19 mouse cellular contexts compared by ENCODE assay signal in the genomic region with DNA sequence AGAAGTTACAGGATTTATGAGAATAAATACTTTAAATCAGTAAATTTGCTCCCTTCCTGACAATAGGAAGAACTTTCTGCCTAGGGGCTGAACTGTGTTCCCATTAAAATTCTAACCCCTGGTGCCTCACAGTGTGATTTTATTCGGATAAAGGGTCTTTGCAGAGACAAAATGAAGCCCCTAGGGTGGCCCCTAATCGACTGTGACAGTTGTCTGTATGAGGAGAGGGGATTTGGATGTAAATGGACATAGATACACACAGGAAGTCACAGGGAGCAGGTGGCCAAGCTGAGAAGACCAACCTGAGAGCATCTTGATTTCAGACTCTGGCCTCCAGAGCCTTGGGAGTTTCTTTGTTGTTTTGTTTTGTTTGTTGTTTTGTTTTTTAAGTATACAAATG. TPM values are rescaled to one million over a fixed set of nuclear protein-coding genes. Genes with fewer than 3 reads are reported as not detected.
A peak's percentile ranks its signal among the peaks of the same experiment; 100 is the strongest.
DNase-seq lines count a peak whose midpoint lies in the region; ATAC-seq and TF ChIP-seq lines count a peak whose summit lies in the region.
"Had no signal": no experiment of that assay in that cellular context is flagged by ENCODE, and none has a peak within 500 bp of the region (broad histone marks: within the 10 kb centered on the region; RNA-seq: fewer than 3 reads in every experiment).

No protein-coding gene starts in this region.

- H3K36me3 ChIP-seq in hindbrain, embryonic 12.5 days: no peaks in the 10 kb centered on the region
- no peaks in the 10 kb centered on the region for H3K36me3 ChIP-seq in hindbrain, embryonic 16.5 days (ENCODE audit: control insufficient read depth, insufficient read depth, low read length)
- no peaks in the 10 kb centered on the region for H3K36me3 ChIP-seq in neural tube, embryonic 11.5 days (ENCODE audit: control insufficient read depth, insufficient read depth, low read length)
- H3K36me3 ChIP-seq: heart, embryonic 10.5 days; heart, embryonic 13.5 days; intestine, embryonic 15.5 days had no signal

- no peak overlapping the region for H3K4me3 ChIP-seq in gastrocnemius, adult 2 months
- no peak overlapping the region for H3K4me3 ChIP-seq in hindbrain, embryonic 12.5 days
- H3K4me3 ChIP-seq in hindbrain, embryonic 16.5 days (ENCODE audit: low read length): no peak overlapping the region
- H3K4me3 ChIP-seq in neural tube, embryonic 11.5 days (ENCODE audit: low read depth, low read length): no peak overlapping the region
- H3K4me3 ChIP-seq: forebrain, embryonic 10.5 days; heart, adult 2 months; heart, embryonic 10.5 days; heart, embryonic 13.5 days; intestine, embryonic 15.5 days had no signal

- peak; percentile 38; the same call in 1 of the 2 replicates for ATAC-seq in hindbrain, embryonic 12.5 days (ENCODE audit: low FRiP score)
- ATAC-seq in hindbrain, embryonic 16.5 days: no peak
- ATAC-seq in neural tube, embryonic 11.5 days (ENCODE audit: insufficient read depth, low FRiP score, low TSS enrichment): no peak
- no peak for ATAC-seq in CD4-positive, CD25-positive, alpha-beta regulatory T cell, adult 4 months
- ATAC-seq: forebrain, embryonic 14.5 days; intestine, embryonic 15.5 days had no signal

- WGBS in hindbrain, embryonic 12.5 days: 25% methylated on average over 2 of the region's 2 CpGs
- WGBS in hindbrain, embryonic 16.5 days: 7% methylated on average over 2 of the region's 2 CpGs
- WGBS in neural tube, embryonic 11.5 days: 33% methylated on average over 2 of the region's 2 CpGs

- no peak for TF ChIP-seq CTCF in gastrocnemius, adult 2 months (IDR thresholded peaks at IDR 0.05)

- no peaks in the 10 kb centered on the region for H3K27me3 ChIP-seq in hindbrain, embryonic 12.5 days
- H3K27me3 ChIP-seq in hindbrain, embryonic 16.5 days (replicated peaks; ENCODE audit: control insufficient read depth, insufficient read depth, low read length): no peaks in the 10 kb centered on the region
- no peaks in the 10 kb centered on the region for H3K27me3 ChIP-seq in neural tube, embryonic 11.5 days (ENCODE audit: control insufficient read depth, insufficient read depth, low read length)
- H3K27me3 ChIP-seq: heart, embryonic 13.5 days; intestine, embryonic 15.5 days had no signal

- intact Hi-C loops in gastrocnemius, adult 2 months (cut with DNase I): no loop called here

- H3K9me3 ChIP-seq in hindbrain, embryonic 12.5 days (replicated peaks): peaks cover 4% of the 10 kb centered on the region; the same call in 1 of the 2 replicates
- no peaks in the 10 kb centered on the region for H3K9me3 ChIP-seq in hindbrain, embryonic 16.5 days (ENCODE audit: control insufficient read depth, low read length)
- no peaks in the 10 kb centered on the region; the same call in 1 of the 2 replicates for H3K9me3 ChIP-seq in neural tube, embryonic 11.5 days (ENCODE audit: control insufficient read depth, low read length)
- H3K9me3 ChIP-seq: heart, embryonic 10.5 days; intestine, embryonic 15.5 days had no signal

- H3K4me2 ChIP-seq in hindbrain, embryonic 12.5 days (replicated peaks): no peak overlapping the region
- no peak overlapping the region for H3K4me2 ChIP-seq in hindbrain, embryonic 16.5 days (ENCODE audit: low read length)
- no peak overlapping the region for H3K4me2 ChIP-seq in neural tube, embryonic 11.5 days (ENCODE audit: low read depth)
- H3K4me2 ChIP-seq: heart, embryonic 13.5 days; hindbrain, embryonic 14.5 days; intestine, embryonic 15.5 days had no signal

- H3K27ac ChIP-seq in gastrocnemius, adult 2 months: 0 out of 2 replicates have a peak overlapping the region, but pooled peaks have one; percentile 6
- H3K27ac ChIP-seq in hindbrain, embryonic 12.5 days: no peak overlapping the region
- H3K27ac ChIP-seq in hindbrain, embryonic 16.5 days (ENCODE audit: low read depth, low read length): no peak overlapping the region
- H3K27ac ChIP-seq in neural tube, embryonic 11.5 days (ENCODE audit: low read depth, low read length): no peak overlapping the region
- H3K27ac ChIP-seq: forebrain, embryonic 10.5 days; heart, adult 2 months; heart, embryonic 10.5 days; heart, embryonic 13.5 days; hindbrain, embryonic 14.5 days; intestine, embryonic 15.5 days had no signal

- H3K4me1 ChIP-seq in hindbrain, embryonic 12.5 days: peaks cover 45% of the 10 kb centered on the region
- H3K4me1 ChIP-seq in hindbrain, embryonic 16.5 days (ENCODE audit: control insufficient read depth, insufficient read depth, low read depth, low read length): peaks cover 16% of the 10 kb centered on the region
- H3K4me1 ChIP-seq in neural tube, embryonic 11.5 days (ENCODE audit: control insufficient read depth, insufficient read depth, low read length): peaks cover 7% of the 10 kb centered on the region; the same call in 1 of the 2 replicates

- no peak for DNase-seq in gastrocnemius, adult 2 months
- DNase-seq in gastrocnemius, postnatal 25 days: no peak
- peak; percentile 23 for DNase-seq in neural tube, embryonic 11.5 days (ENCODE audit: low spot score)
- no peak for DNase-seq in neural tube, embryonic 10.5 days (ENCODE audit: extremely low spot score, low spot score)
- DNase-seq: adrenal gland, adult 2 months; adrenal gland, postnatal 14 days; B cell, adult 2 months; heart, adult 2 months; heart, postnatal 14 days; kidney, adult 11 months had no signal

- no peak overlapping the region for H3K9ac ChIP-seq in hindbrain, embryonic 12.5 days
- H3K9ac ChIP-seq in hindbrain, embryonic 16.5 days (ENCODE audit: low read depth, low read length): no peak overlapping the region
- no peak overlapping the region for H3K9ac ChIP-seq in neural tube, embryonic 11.5 days (ENCODE audit: low read length)
- H3K9ac ChIP-seq: heart, embryonic 13.5 days; hindbrain, embryonic 14.5 days; intestine, embryonic 15.5 days had no signal

RNA-seq across cellular contexts. Expression of a gene that starts 41.9 kb away (rescaled TPM):
- total RNA-seq in gastrocnemius, adult 2 months (2021): 1 to 10 TPM; 1.8 to 2.4 TPM
- 1 to 10 TPM; 1.9 to 3.8 TPM for total RNA-seq in gastrocnemius, postnatal 25 days (2021)
- 81.2 and 81.5 TPM in 2 replicates for polyA plus RNA-seq in hindbrain, embryonic 12.5 days (2016; fragmentation: Nextera tagmentation; extraction: Ambion mirVana)
- polyA plus RNA-seq in hindbrain, embryonic 16.5 days (2015; fragmentation: Nextera tagmentation; extraction: Ambion mirVana): 51.0 and 53.4 TPM in 2 replicates
- 36.8 and 38.6 TPM in 2 replicates for polyA plus RNA-seq in neural tube, embryonic 11.5 days (2014; fragmentation: Nextera tagmentation; extraction: Ambion mirVana)
- 1 to 10 TPM in 1 of 2 experiments, under 1 TPM in 1; 0.65 to 1.3 TPM for polyA plus RNA-seq in CD4-positive, CD25-positive, alpha-beta regulatory T cell, adult 4 months (2017; shearing (Covaris generic))

Comparison
In these comparisons a context has a peak if more than half of its experiments do, and no peak if none do; other contexts are left out.
1. RNA of a gene that starts 41.9 kb away (polyA plus RNA-seq): 81.2 to 81.5 TPM in hindbrain, embryonic 12.5 days, 51.0 to 53.4 TPM in hindbrain, embryonic 16.5 days and 36.8 to 38.6 TPM in neural tube, embryonic 11.5 days; 0.65 to 1.3 TPM in CD4-positive, CD25-positive, alpha-beta regulatory T cell, adult 4 months; every median in the first group is over 10 times any median in the second.